Mouse (Mus musculus): ENCODE data around the gene Olfml3. TPM values are rescaled to one million over a fixed set of nuclear protein-coding genes. Genes with fewer than 3 reads are reported as not detected.
A peak's percentile ranks its signal among the peaks of the same experiment; 100 is the strongest.

Olfml3 gene
- polyA plus RNA-seq, 1 experiment from 2014 or later: 71.8 TPM

- Histone ChIP-seq H3K4me3 (no peak overlapping the region), H3K9me3 (no peaks in the 10 kb centered on the region), H3K4me2 (no peak overlapping the region), H3K27me3 (no peaks in the 10 kb centered on the region), H3K27ac (no peak overlapping the region), H3K9ac (no peak overlapping the region), H3K36me3 (no peaks in the 10 kb centered on the region), H3K4me1 (peaks cover 40% of the 10 kb centered on the region)
- no peak for ATAC-seq (ENCODE audit: insufficient number of reproducible peaks, low FRiP score, low TSS enrichment, low read depth)
- 89% methylated on average over 4 of the region's 4 CpGs for WGBS
Measured at GRCm38 (mm10) chr3:103718728-103719127, 19.1 kb downstream of the Olfml3 start.

GRCm38 (mm10) chr3:103716774-103717760 is 20.7 kb downstream of the Olfml3 start:
- H3K36me3 ChIP-seq: no peaks in the 10 kb centered on the region
- no peaks in the 10 kb centered on the region for H3K27me3 ChIP-seq
- H3K4me3 ChIP-seq: no peak overlapping the region
- H3K4me1 ChIP-seq: peaks cover 40% of the 10 kb centered on the region
- H3K27ac ChIP-seq: peak overlapping the region; percentile 83
- 28% methylated on average over 15 of the region's 15 CpGs for WGBS
- no peak overlapping the region for H3K4me2 ChIP-seq
- no peak overlapping the region for H3K9ac ChIP-seq
- no peaks in the 10 kb centered on the region for H3K9me3 ChIP-seq
- ATAC-seq (ENCODE audit: insufficient number of reproducible peaks, low FRiP score, low TSS enrichment, low read depth): no peak; the same call in 1 of the 2 replicates

- H3K9ac ChIP-seq: no peak overlapping the region
- no peaks in the 10 kb centered on the region for H3K27me3 ChIP-seq
- ATAC-seq (ENCODE audit: insufficient number of reproducible peaks, low FRiP score, low TSS enrichment, low read depth): peak; percentile 52
- H3K27ac ChIP-seq: peak overlapping the region; percentile 83; the same call in 1 of the 2 replicates
- WGBS: 26% methylated on average over 11 of the region's 11 CpGs
- H3K9me3 ChIP-seq: no peaks in the 10 kb centered on the region
- no peak overlapping the region for H3K4me3 ChIP-seq
- no peaks in the 10 kb centered on the region for H3K36me3 ChIP-seq
- peaks cover 40% of the 10 kb centered on the region for H3K4me1 ChIP-seq
- H3K4me2 ChIP-seq: no peak overlapping the region
Measured at GRCm38 (mm10) chr3:103715762-103716693, 21.8 kb downstream of the Olfml3 start.

- Histone ChIP-seq H3K4me2 (no peak overlapping the region), H3K27me3 (no peaks in the 10 kb centered on the region), H3K27ac (no peak overlapping the region), H3K9ac (no peak overlapping the region), H3K36me3 (no peaks in the 10 kb centered on the region), H3K4me3 (no peak overlapping the region), H3K4me1 (peaks cover 40% of the 10 kb centered on the region), H3K9me3 (no peaks in the 10 kb centered on the region)
- ATAC-seq (ENCODE audit: insufficient number of reproducible peaks, low FRiP score, low TSS enrichment, low read depth): no peak
- WGBS: 66% methylated on average over 8 of the region's 8 CpGs
Measured at GRCm38 (mm10) chr3:103714942-103715341, 22.9 kb downstream of the Olfml3 start.

GRCm38 (mm10) chr3:103714236-103714875 is 23.4 kb downstream of the Olfml3 start:
- 63% methylated on average over 7 of the region's 7 CpGs for WGBS
- no peaks in the 10 kb centered on the region for H3K36me3 ChIP-seq
- no peak overlapping the region for H3K4me2 ChIP-seq
- H3K9me3 ChIP-seq: no peaks in the 10 kb centered on the region
- no peak overlapping the region for H3K9ac ChIP-seq
- ATAC-seq (ENCODE audit: insufficient number of reproducible peaks, low FRiP score, low TSS enrichment, low read depth): no peak
- H3K27me3 ChIP-seq: no peaks in the 10 kb centered on the region
- no peak overlapping the region for H3K27ac ChIP-seq
- H3K4me1 ChIP-seq: peaks cover 38% of the 10 kb centered on the region
- H3K4me3 ChIP-seq: no peak overlapping the region

GRCm38 (mm10) chr3:103712196-103712595 is 25.6 kb downstream of the Olfml3 start:
- no peak for ATAC-seq (ENCODE audit: insufficient number of reproducible peaks, low FRiP score, low TSS enrichment, low read depth)
- Histone ChIP-seq H3K4me3 (no peak overlapping the region), H3K9ac (no peak overlapping the region), H3K27ac (no peak overlapping the region), H3K4me2 (no peak overlapping the region), H3K9me3 (no peaks in the 10 kb centered on the region), H3K36me3 (no peaks in the 10 kb centered on the region), H3K27me3 (no peaks in the 10 kb centered on the region), H3K4me1 (peaks cover 28% of the 10 kb centered on the region)
- 97% methylated on average over 4 of the region's 4 CpGs for WGBS

GRCm38 (mm10) chr3:103709470-103710040 is 28.2 kb downstream of the Olfml3 start:
- Histone ChIP-seq H3K9me3 (no peaks in the 10 kb centered on the region), H3K4me3 (no peak overlapping the region), H3K4me1 (peaks cover 8% of the 10 kb centered on the region; the same call in 1 of the 2 replicates), H3K27me3 (no peaks in the 10 kb centered on the region), H3K9ac (no peak overlapping the region), H3K4me2 (no peak overlapping the region), H3K36me3 (no peaks in the 10 kb centered on the region), H3K27ac (no peak overlapping the region)
- ATAC-seq (ENCODE audit: insufficient number of reproducible peaks, low FRiP score, low TSS enrichment, low read depth): no peak
- WGBS: 85% methylated on average over 5 of the region's 5 CpGs

- Histone ChIP-seq H3K27ac (no peak overlapping the region), H3K4me3 (no peak overlapping the region), H3K36me3 (no peaks in the 10 kb centered on the region), H3K27me3 (no peaks in the 10 kb centered on the region), H3K4me1 (peaks cover 5% of the 10 kb centered on the region; the same call in 1 of the 2 replicates), H3K4me2 (no peak overlapping the region), H3K9ac (no peak overlapping the region), H3K9me3 (no peaks in the 10 kb centered on the region)
- 77% methylated on average over 12 of the region's 12 CpGs for WGBS
- no peak for ATAC-seq (ENCODE audit: insufficient number of reproducible peaks, low FRiP score, low TSS enrichment, low read depth)
Measured at GRCm38 (mm10) chr3:103705426-103705825, 32.4 kb downstream of the Olfml3 start.

- 35% methylated on average over 6 of the region's 6 CpGs for WGBS
Measured at GRCm38 (mm10) chr3:103704661-103705060, 33.1 kb downstream of the Olfml3 start.

GRCm38 (mm10) chr3:103696388-103696925 is 41.3 kb downstream of the Olfml3 start:
- Histone ChIP-seq H3K9me3 (no peaks in the 10 kb centered on the region), H3K27me3 (no peaks in the 10 kb centered on the region), H3K9ac (no peak overlapping the region), H3K27ac (no peak overlapping the region), H3K36me3 (no peaks in the 10 kb centered on the region), H3K4me3 (no peak overlapping the region), H3K4me1 (no peaks in the 10 kb centered on the region), H3K4me2 (no peak overlapping the region)
- WGBS: 79% methylated on average over 1 of the region's 1 CpGs
- ATAC-seq (ENCODE audit: insufficient number of reproducible peaks, low FRiP score, low TSS enrichment, low read depth): no peak

More at GRCm38 (mm10) chr3:103704661-103705060, 33.1 kb downstream of the Olfml3 start:
- H3K4me3 ChIP-seq: no peak overlapping the region
- no peak for ATAC-seq (ENCODE audit: insufficient number of reproducible peaks, low FRiP score, low TSS enrichment, low read depth)
- no peaks in the 10 kb centered on the region for H3K9me3 ChIP-seq
- H3K27ac ChIP-seq: no peak overlapping the region
- no peak overlapping the region for H3K9ac ChIP-seq
- no peaks in the 10 kb centered on the region for H3K27me3 ChIP-seq
- no peak overlapping the region for H3K4me2 ChIP-seq
- peaks cover 5% of the 10 kb centered on the region; the same call in 1 of the 2 replicates for H3K4me1 ChIP-seq
- H3K36me3 ChIP-seq: no peaks in the 10 kb centered on the region

GRCm38 (mm10) chr3:103695556-103695955 is 42.2 kb downstream of the Olfml3 start:
- H3K36me3 ChIP-seq: no peaks in the 10 kb centered on the region
- no peak overlapping the region for H3K4me2 ChIP-seq
- WGBS: 51% methylated on average over 3 of the region's 3 CpGs
- H3K27ac ChIP-seq: no peak overlapping the region
- H3K4me3 ChIP-seq: no peak overlapping the region
- no peaks in the 10 kb centered on the region for H3K4me1 ChIP-seq
- H3K9ac ChIP-seq: no peak overlapping the region
- H3K27me3 ChIP-seq: no peaks in the 10 kb centered on the region
- no peak for ATAC-seq (ENCODE audit: insufficient number of reproducible peaks, low FRiP score, low TSS enrichment, low read depth)
- H3K9me3 ChIP-seq: no peaks in the 10 kb centered on the region

All from limb, embryonic 15.5 days (tissue).